Mouse (Mus musculus) testis, adult 10 weeks (tissue): ENCODE data around the gene Hist1h2ac. TPM values are rescaled to one million over a fixed set of nuclear protein-coding genes. Genes with fewer than 3 reads are reported as not detected.

Experiments used
- polyA plus RNA-seq: library from polyadenylated mRNA; stranded (reverse); fragments of 350-450 nt; fragmentation: Illumina TruSeq; extraction: RNeasy Lipid Tissue Mini Kit (QIAGEN cat#74804); gene quantifications from one replicate; pipeline ENCODE4 v1.2.3, GENCODE M21; 2014; ENCODE audit warnings: low read depth, low replicate concordance

Hist1h2ac gene
- polyA plus RNA-seq, result 0.28 TPM

GRCm38 (mm10) chr13:23683755-23684281 lies at the start of gene Hist1h2ac, which contains the start of gene Hist1h2bc:
Gene Hist1h2ac (minus strand): TSS chr13:23683948.
Gene Hist1h2bc (plus strand): TSS chr13:23684199.

GRCm38 (mm10) chr13:23710374-23711089 lies 26.8 kb upstream of the Hist1h2ac start, which contains the start of gene Hfe:
Gene Hfe (minus strand): TSS chr13:23710854.

GRCm38 (mm10) chr13:23698300-23698693 lies 14.5 kb upstream of the Hist1h2ac start, which contains the start of gene Hist1h4c:
Gene Hist1h4c (minus strand): TSS chr13:23698454.

GRCm38 (mm10) chr13:23695514-23695913 lies 11.8 kb upstream of the Hist1h2ac start, which contains the start of gene Hist1h1t:
Gene Hist1h1t (plus strand): TSS chr13:23695814.

Other genes with a start within 250 kb of the Hist1h2ac start
- gene Btn1a1, start 218.0 kb downstream of the Hist1h2ac start, polyA plus RNA-seq, result 0.35 TPM
- gene Btn2a2, start 195.1 kb downstream of the Hist1h2ac start, polyA plus RNA-seq, result 0.25 TPM
- not detected for gene Hist1h4h, start 152.9 kb downstream of the Hist1h2ac start, polyA plus RNA-seq
- gene Hist1h2af, start 150.0 kb downstream of the Hist1h2ac start, polyA plus RNA-seq, result not detected
- gene Hist1h3g, start 148.5 kb downstream of the Hist1h2ac start, polyA plus RNA-seq, result not detected
- not detected for gene Hist1h2bh, start 140.6 kb downstream of the Hist1h2ac start, polyA plus RNA-seq
- not detected for gene Hist1h3f, start 139.9 kb downstream of the Hist1h2ac start, polyA plus RNA-seq
- not detected for gene Hist1h4f, start 132.3 kb downstream of the Hist1h2ac start, polyA plus RNA-seq
- 0.11 TPM for gene Hist1h1d, start 130.7 kb downstream of the Hist1h2ac start, polyA plus RNA-seq
- gene Hist1h3e, start 121.6 kb downstream of the Hist1h2ac start, polyA plus RNA-seq, result not detected
- gene Hist1h2ae, start 112.7 kb downstream of the Hist1h2ac start, polyA plus RNA-seq, result not detected
- not detected for gene Hist1h2bg, start 112.6 kb downstream of the Hist1h2ac start, polyA plus RNA-seq
- gene Hist1h2bf, start 109.8 kb downstream of the Hist1h2ac start, polyA plus RNA-seq, result not detected
- not detected for gene Hist1h2ad, start 109.6 kb downstream of the Hist1h2ac start, polyA plus RNA-seq
- not detected for gene Hist1h3d, start 108.2 kb downstream of the Hist1h2ac start, polyA plus RNA-seq
- not detected for gene Hist1h4d, start 102.3 kb downstream of the Hist1h2ac start, polyA plus RNA-seq
- gene Hist1h2be, start 62.8 kb downstream of the Hist1h2ac start, polyA plus RNA-seq, result 0.91 TPM
- 0.24 TPM for gene Hist1h1e, start 61.4 kb downstream of the Hist1h2ac start, polyA plus RNA-seq
- gene Hist1h2bc, start 251 bp upstream of the Hist1h2ac start, polyA plus RNA-seq, result 16.4 TPM
- 0.91 TPM for gene Hist1h1t, start 11.9 kb upstream of the Hist1h2ac start, polyA plus RNA-seq
- gene Hist1h4c, start 14.5 kb upstream of the Hist1h2ac start, polyA plus RNA-seq, result 3.9 TPM
- 13.3 TPM for gene Hfe, start 26.9 kb upstream of the Hist1h2ac start, polyA plus RNA-seq
- gene Hist1h1c, start 54.9 kb upstream of the Hist1h2ac start, polyA plus RNA-seq, result 1.8 TPM
- gene Hist1h3c, start 61.7 kb upstream of the Hist1h2ac start, polyA plus RNA-seq, result not detected
- gene Hist1h2bb, start 62.8 kb upstream of the Hist1h2ac start, polyA plus RNA-seq, result not detected
- not detected for gene Hist1h2ab, start 67.2 kb upstream of the Hist1h2ac start, polyA plus RNA-seq
- gene Hist1h3b, start 68.3 kb upstream of the Hist1h2ac start, polyA plus RNA-seq, result not detected
- not detected for gene Hist1h4b, start 73.1 kb upstream of the Hist1h2ac start, polyA plus RNA-seq
- gene Hist1h4a, start 77.3 kb upstream of the Hist1h2ac start, polyA plus RNA-seq, result 3.1 TPM
- not detected for gene Hist1h3a, start 78.4 kb upstream of the Hist1h2ac start, polyA plus RNA-seq
- not detected for gene Hist1h1a, start 79.7 kb upstream of the Hist1h2ac start, polyA plus RNA-seq
- 4.5 TPM for gene Trim38, start 86.0 kb upstream of the Hist1h2ac start, polyA plus RNA-seq
- 0.25 TPM for gene Slc17a2, start 123.0 kb upstream of the Hist1h2ac start, polyA plus RNA-seq
- gene Slc17a3, start 155.5 kb upstream of the Hist1h2ac start, polyA plus RNA-seq, result 0.57 TPM
- 0.53 TPM for gene Slc17a1, start 183.8 kb upstream of the Hist1h2ac start, polyA plus RNA-seq
- not detected for gene Slc17a4, start 231.1 kb upstream of the Hist1h2ac start, polyA plus RNA-seq